Mouse (Mus musculus): ENCODE data around the gene Arl1. TPM values are rescaled to one million over a fixed set of nuclear protein-coding genes. Genes with fewer than 3 reads are reported as not detected.

Gene Arl1
- polyA plus RNA-seq (2014; fragmentation: Nextera tagmentation; extraction: Ambion mirVana): 194 and 196 TPM in 2 replicates

GRCm38 (mm10) chr10:88730571-88731495 lies at the start of gene Arl1:
Gene Arl1, plus strand, starts transcription at chr10:88730858.
- Histone ChIP-seq H3K9me3 (ENCODE audit: control insufficient read depth, low read depth, low read length) (no peaks in the 10 kb centered on the region), H3K4me3 (ENCODE audit: low read depth, low read length) (peak within 1 kb of the TSS; percentile 95), H3K4me1 (ENCODE audit: control insufficient read depth, insufficient read depth, low read length) (0 out of 2 replicates have a peak, but pooled peaks cover 7% of the 10 kb centered on the region), H3K4me2 (replicated peaks; ENCODE audit: low read depth, low read length) (peak within 1 kb of the TSS; percentile 90), H3K36me3 (ENCODE audit: control insufficient read depth, insufficient read depth, low read length) (0 out of 2 replicates have a peak, but pooled peaks cover under 1% of the 10 kb centered on the region), H3K27me3 (ENCODE audit: control insufficient read depth, insufficient read depth, low read length) (no peaks in the 10 kb centered on the region), H3K9ac (replicated peaks; ENCODE audit: low read depth, low read length) (peak within 1 kb of the TSS; percentile 94), H3K27ac (ENCODE audit: low read length) (peak within 1 kb of the TSS; percentile 76)
- peak; percentile 94 for ATAC-seq (ENCODE audit: insufficient number of reproducible peaks, insufficient read depth, low FRiP score, low read depth)
- WGBS: under 1% methylated on average over 65 of the region's 65 CpGs

GRCm38 (mm10) chr10:88682904-88683563 lies 47.6 kb upstream of the Arl1 start:
- H3K4me1 ChIP-seq (ENCODE audit: control insufficient read depth, insufficient read depth, low read length): no peaks in the 10 kb centered on the region
- H3K36me3 ChIP-seq (ENCODE audit: control insufficient read depth, insufficient read depth, low read length): no peaks in the 10 kb centered on the region
- no peak for ATAC-seq (ENCODE audit: insufficient number of reproducible peaks, insufficient read depth, low FRiP score, low read depth)
- no peaks in the 10 kb centered on the region for H3K9me3 ChIP-seq (ENCODE audit: control insufficient read depth, low read depth, low read length)
- WGBS: 73% methylated on average over 4 of the region's 4 CpGs
- H3K4me3 ChIP-seq (ENCODE audit: low read depth, low read length): no peak overlapping the region
- H3K27ac ChIP-seq (ENCODE audit: low read length): no peak overlapping the region
- H3K4me2 ChIP-seq (replicated peaks; ENCODE audit: low read depth, low read length): no peak overlapping the region
- H3K9ac ChIP-seq (replicated peaks; ENCODE audit: low read depth, low read length): no peak overlapping the region
- H3K27me3 ChIP-seq (ENCODE audit: control insufficient read depth, insufficient read depth, low read length): no peaks in the 10 kb centered on the region

- Histone ChIP-seq H3K9ac (replicated peaks; ENCODE audit: low read depth, low read length) (no peak within 1 kb of the TSS), H3K27me3 (ENCODE audit: control insufficient read depth, insufficient read depth, low read length) (no peaks in the 10 kb centered on the region), H3K27ac (ENCODE audit: low read length) (no peak within 1 kb of the TSS), H3K9me3 (ENCODE audit: control insufficient read depth, low read depth, low read length) (no peaks in the 10 kb centered on the region), H3K4me1 (ENCODE audit: control insufficient read depth, insufficient read depth, low read length) (no peaks in the 10 kb centered on the region), H3K36me3 (ENCODE audit: control insufficient read depth, insufficient read depth, low read length) (no peaks in the 10 kb centered on the region), H3K4me2 (replicated peaks; ENCODE audit: low read depth, low read length) (no peak within 1 kb of the TSS), H3K4me3 (ENCODE audit: low read depth, low read length) (no peak within 1 kb of the TSS)
- no peak for ATAC-seq (ENCODE audit: insufficient number of reproducible peaks, insufficient read depth, low FRiP score, low read depth)
- WGBS: 67% methylated on average over 5 of the region's 5 CpGs
Measured at GRCm38 (mm10) chr10:88684925-88685324, 45.7 kb upstream of the Arl1 start, which contains the start of gene Spic. Gene Spic, minus strand, starts transcription at chr10:88685015.

DNA sequence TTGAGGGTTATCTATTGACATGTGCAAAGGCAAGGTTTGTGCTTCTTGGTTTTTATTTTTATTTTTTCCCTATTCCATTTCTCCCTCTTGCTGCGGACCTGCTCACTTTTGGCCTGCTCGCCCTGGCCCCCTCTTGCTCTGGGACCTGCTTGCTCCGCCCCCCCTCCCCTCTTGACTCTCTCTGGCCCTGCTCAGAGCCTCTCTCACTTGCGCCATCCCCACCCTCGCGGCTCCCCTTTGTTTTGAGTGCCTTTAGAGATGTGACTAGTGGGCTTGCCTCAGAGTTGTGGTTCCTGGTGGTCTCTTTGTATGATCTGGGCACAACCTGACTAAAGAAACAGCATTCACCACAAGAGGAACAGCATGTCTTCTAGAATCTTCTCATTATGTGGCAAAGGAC lies 29.7 kb upstream of the Arl1 start:
- no peak overlapping the region for H3K4me3 ChIP-seq (ENCODE audit: low read depth, low read length)
- H3K4me1 ChIP-seq (ENCODE audit: control insufficient read depth, insufficient read depth, low read length): no peaks in the 10 kb centered on the region
- H3K27ac ChIP-seq (ENCODE audit: low read length): no peak overlapping the region
- H3K9ac ChIP-seq (replicated peaks; ENCODE audit: low read depth, low read length): no peak overlapping the region
- H3K27me3 ChIP-seq (ENCODE audit: control insufficient read depth, insufficient read depth, low read length): no peaks in the 10 kb centered on the region
- 69% methylated on average over 6 of the region's 6 CpGs for WGBS
- no peak overlapping the region for H3K4me2 ChIP-seq (replicated peaks; ENCODE audit: low read depth, low read length)
- no peak for ATAC-seq (ENCODE audit: insufficient number of reproducible peaks, insufficient read depth, low FRiP score, low read depth)
- no peaks in the 10 kb centered on the region for H3K9me3 ChIP-seq (ENCODE audit: control insufficient read depth, low read depth, low read length)
- no peaks in the 10 kb centered on the region for H3K36me3 ChIP-seq (ENCODE audit: control insufficient read depth, insufficient read depth, low read length)

DNA sequence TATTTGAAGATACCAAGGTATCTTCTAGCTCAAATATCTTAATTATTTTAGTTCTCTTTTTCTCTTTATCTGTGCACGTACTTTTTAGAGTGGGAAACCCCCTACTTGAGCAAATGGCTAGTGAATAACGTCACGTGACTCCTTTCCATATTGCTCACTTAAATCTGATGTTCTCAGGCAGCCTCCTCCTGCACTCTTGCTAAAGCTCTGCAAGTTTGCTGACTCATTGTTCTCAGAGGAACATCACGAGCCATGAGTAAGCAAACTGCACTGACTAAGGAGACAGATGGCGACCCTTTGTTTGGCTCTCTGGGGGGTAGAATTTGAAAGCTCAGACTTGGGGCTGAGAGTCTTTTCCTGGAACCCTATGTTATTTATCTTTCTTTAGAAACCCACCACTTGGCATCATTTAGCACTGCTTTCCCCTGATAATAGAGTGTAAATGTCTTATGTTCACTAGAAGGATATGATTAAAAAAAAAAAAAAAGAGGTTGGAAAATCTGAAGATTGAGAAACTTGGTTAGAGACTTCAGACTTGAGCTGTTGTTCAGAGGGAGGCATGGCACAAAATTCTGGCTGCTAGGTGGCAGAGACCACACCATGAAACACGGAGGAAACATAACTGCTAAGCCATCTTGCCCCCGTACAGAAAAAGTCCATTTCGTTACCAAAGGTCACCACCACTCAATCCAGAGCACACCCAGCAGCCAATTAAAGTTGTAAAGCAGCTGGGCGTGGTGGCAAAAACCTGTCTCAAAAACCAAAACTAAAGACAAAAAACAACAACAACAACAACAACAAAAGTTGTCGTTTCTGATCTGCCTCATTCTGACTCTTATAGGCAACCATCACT lies 21.8 kb upstream of the Arl1 start:
- WGBS: 60% methylated on average over 10 of the region's 10 CpGs
- Histone ChIP-seq H3K36me3 (ENCODE audit: control insufficient read depth, insufficient read depth, low read length) (no peaks in the 10 kb centered on the region), H3K4me3 (ENCODE audit: low read depth, low read length) (no peak overlapping the region), H3K9me3 (ENCODE audit: control insufficient read depth, low read depth, low read length) (no peaks in the 10 kb centered on the region), H3K27ac (ENCODE audit: low read length) (no peak overlapping the region), H3K4me2 (replicated peaks; ENCODE audit: low read depth, low read length) (no peak overlapping the region), H3K9ac (replicated peaks; ENCODE audit: low read depth, low read length) (no peak overlapping the region), H3K4me1 (ENCODE audit: control insufficient read depth, insufficient read depth, low read length) (no peaks in the 10 kb centered on the region), H3K27me3 (ENCODE audit: control insufficient read depth, insufficient read depth, low read length) (no peaks in the 10 kb centered on the region)
- ATAC-seq (ENCODE audit: insufficient number of reproducible peaks, insufficient read depth, low FRiP score, low read depth): no peak

GRCm38 (mm10) chr10:88712359-88712758 lies 18.3 kb upstream of the Arl1 start:
- Histone ChIP-seq H3K9me3 (ENCODE audit: control insufficient read depth, low read depth, low read length) (no peaks in the 10 kb centered on the region), H3K27me3 (ENCODE audit: control insufficient read depth, insufficient read depth, low read length) (no peaks in the 10 kb centered on the region), H3K4me1 (ENCODE audit: control insufficient read depth, insufficient read depth, low read length) (no peaks in the 10 kb centered on the region), H3K4me3 (ENCODE audit: low read depth, low read length) (no peak overlapping the region), H3K36me3 (ENCODE audit: control insufficient read depth, insufficient read depth, low read length) (no peaks in the 10 kb centered on the region), H3K4me2 (replicated peaks; ENCODE audit: low read depth, low read length) (no peak overlapping the region), H3K9ac (replicated peaks; ENCODE audit: low read depth, low read length) (no peak overlapping the region), H3K27ac (ENCODE audit: low read length) (no peak overlapping the region)
- WGBS: 74% methylated on average over 6 of the region's 6 CpGs
- ATAC-seq (ENCODE audit: insufficient number of reproducible peaks, insufficient read depth, low FRiP score, low read depth): no peak

GRCm38 (mm10) chr10:88714744-88715143 lies 15.9 kb upstream of the Arl1 start:
- no peak for ATAC-seq (ENCODE audit: insufficient number of reproducible peaks, insufficient read depth, low FRiP score, low read depth)

DNA sequence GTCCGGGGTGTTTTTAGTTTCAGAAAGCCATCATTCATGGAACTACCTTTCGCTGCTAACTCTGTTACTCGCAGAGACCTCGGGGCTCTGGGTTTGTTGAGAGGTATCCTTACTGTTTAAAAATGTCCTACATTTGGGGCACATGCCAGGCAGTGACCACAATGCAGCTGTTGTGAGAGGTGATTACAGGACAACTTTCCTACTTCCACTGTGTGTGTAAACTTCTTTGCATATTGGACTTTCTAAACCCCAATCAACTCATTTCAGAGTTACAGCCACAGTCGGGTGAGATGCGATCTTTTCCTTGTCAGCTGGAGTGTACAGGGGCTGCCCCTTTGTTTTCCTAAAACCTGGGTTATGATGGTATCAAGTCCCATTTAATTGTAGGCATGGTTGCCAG lies 15.0 kb upstream of the Arl1 start:
- WGBS: 83% methylated on average over 6 of the region's 6 CpGs
- Histone ChIP-seq H3K4me1 (ENCODE audit: control insufficient read depth, insufficient read depth, low read length) (no peaks in the 10 kb centered on the region), H3K27me3 (ENCODE audit: control insufficient read depth, insufficient read depth, low read length) (no peaks in the 10 kb centered on the region), H3K9ac (replicated peaks; ENCODE audit: low read depth, low read length) (no peak overlapping the region), H3K36me3 (ENCODE audit: control insufficient read depth, insufficient read depth, low read length) (no peaks in the 10 kb centered on the region), H3K4me2 (replicated peaks; ENCODE audit: low read depth, low read length) (no peak overlapping the region), H3K27ac (ENCODE audit: low read length) (no peak overlapping the region), H3K9me3 (ENCODE audit: control insufficient read depth, low read depth, low read length) (no peaks in the 10 kb centered on the region), H3K4me3 (ENCODE audit: low read depth, low read length) (no peak overlapping the region)
- no peak for ATAC-seq (ENCODE audit: insufficient number of reproducible peaks, insufficient read depth, low FRiP score, low read depth)

More at GRCm38 (mm10) chr10:88714744-88715143, 15.9 kb upstream of the Arl1 start:
- WGBS: 82% methylated on average over 4 of the region's 4 CpGs
- H3K4me3 ChIP-seq (ENCODE audit: low read depth, low read length): no peak overlapping the region
- no peak overlapping the region for H3K4me2 ChIP-seq (replicated peaks; ENCODE audit: low read depth, low read length)
- H3K9ac ChIP-seq (replicated peaks; ENCODE audit: low read depth, low read length): no peak overlapping the region
- no peaks in the 10 kb centered on the region for H3K36me3 ChIP-seq (ENCODE audit: control insufficient read depth, insufficient read depth, low read length)
- H3K9me3 ChIP-seq (ENCODE audit: control insufficient read depth, low read depth, low read length): no peaks in the 10 kb centered on the region
- H3K27ac ChIP-seq (ENCODE audit: low read length): no peak overlapping the region
- H3K27me3 ChIP-seq (ENCODE audit: control insufficient read depth, insufficient read depth, low read length): no peaks in the 10 kb centered on the region
- H3K4me1 ChIP-seq (ENCODE audit: control insufficient read depth, insufficient read depth, low read length): no peaks in the 10 kb centered on the region
